Mouse (Mus musculus) R1 (cell line): ENCODE measurements around the gene Clcc1.

Experiments used
- DNase-seq: peaks from one replicate; pipeline ENCODE4 v3.0.0-alpha.2; 2018; ENCODE audit warnings: low read depth, low spot score

Gene Clcc1

GRCm38 (mm10) chr3:108701256-108701655, 47.5 kb downstream of the Clcc1 start:
- DNase-seq, result peak; percentile 39

DNA sequence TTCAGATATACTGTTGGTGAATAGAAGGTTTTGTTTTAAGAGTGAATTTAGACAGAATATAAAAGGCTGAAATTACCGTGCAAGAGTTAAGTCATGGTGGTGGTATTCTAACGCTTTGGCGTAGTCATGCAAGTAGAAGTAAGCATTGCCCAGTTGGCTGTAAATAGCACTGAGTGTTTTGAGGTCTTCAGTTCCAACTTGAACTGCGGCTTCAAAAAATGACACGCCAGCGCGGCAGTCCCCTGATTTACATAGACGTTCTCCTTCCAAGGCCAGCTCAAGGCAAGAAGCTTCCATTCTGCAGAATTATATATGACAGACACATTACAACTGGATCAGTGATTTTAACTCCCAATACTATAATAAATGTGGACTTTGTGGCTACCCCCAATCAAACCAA, 49.1 kb downstream of the Clcc1 start:
- no peak for DNase-seq

DNA sequence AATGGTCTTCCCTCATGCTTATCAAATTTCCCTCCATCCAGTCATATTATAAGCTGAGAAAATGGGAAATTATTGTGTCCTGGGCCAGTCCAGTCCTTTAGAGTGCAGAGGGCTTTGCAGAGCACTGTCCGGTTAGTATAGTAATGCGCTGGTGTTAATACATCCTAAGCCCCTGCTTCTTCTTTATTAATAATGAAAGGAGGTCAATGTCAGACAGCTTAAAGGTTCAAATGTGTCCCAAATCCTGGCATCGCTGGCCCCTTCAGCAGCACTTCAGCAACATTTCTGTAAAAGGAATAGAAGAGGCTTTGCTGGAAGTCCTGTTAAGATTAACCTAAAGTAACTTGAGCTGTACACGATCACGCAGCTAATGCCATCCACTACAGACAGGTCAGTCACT, 57.6 kb downstream of the Clcc1 start:
- no peak for DNase-seq

- DNase-seq, result peak; percentile 39
Observed at GRCm38 (mm10) chr3:108713065-108713675, 59.5 kb downstream of the Clcc1 start.

DNA sequence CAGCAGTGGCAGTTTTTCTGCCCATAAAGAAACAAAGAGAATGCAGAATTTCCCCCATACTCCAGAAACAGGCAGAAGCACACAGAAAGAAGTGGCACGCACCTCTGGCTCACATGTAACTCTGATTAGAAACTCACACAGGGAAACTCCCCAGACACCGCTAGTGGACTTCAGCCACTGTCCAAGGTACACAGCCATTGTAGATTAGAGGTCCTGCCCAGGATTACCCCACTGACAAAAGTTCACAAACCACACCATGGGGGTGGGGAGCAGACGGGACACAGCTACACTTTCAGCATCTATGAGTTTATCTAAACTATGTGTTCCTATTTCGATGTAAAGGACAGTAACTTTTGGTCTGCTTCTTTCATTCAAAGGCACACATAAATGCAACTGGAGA, 61.1 kb downstream of the Clcc1 start:
- no peak for DNase-seq

GRCm38 (mm10) chr3:108717896-108718502, 64.3 kb downstream of the Clcc1 start:
- DNase-seq, result no peak

GRCm38 (mm10) chr3:108719357-108719756, 65.6 kb downstream of the Clcc1 start:
- no peak for DNase-seq

DNA sequence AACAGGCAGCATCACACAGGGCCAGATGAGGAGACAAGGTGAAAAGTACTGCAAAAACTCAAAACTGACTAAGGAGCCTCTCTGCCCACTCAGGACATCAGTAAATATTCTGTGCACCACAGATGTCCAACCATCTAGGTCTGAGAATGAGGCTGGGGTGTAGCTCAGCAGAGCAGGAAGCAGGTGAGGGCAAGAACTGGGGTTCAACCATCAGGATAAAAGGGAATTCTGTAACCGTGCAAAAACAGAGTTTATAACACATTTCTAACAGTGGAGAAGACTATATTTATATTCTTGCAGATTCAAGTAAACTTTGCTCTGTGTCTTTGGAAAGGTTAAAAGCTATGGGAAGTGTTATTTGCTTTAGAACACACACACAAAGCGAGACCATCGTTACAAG, 66.0 kb downstream of the Clcc1 start:
- DNase-seq, result no peak

- DNase-seq, result peak; percentile 70
Observed at GRCm38 (mm10) chr3:108721076-108721991, 67.6 kb downstream of the Clcc1 start.

GRCm38 (mm10) chr3:108722036-108722872, 68.5 kb downstream of the Clcc1 start, which contains the start of gene Gpsm2:
Gpsm2 (minus strand) TSS chr3:108722309.
- DNase-seq, result peak; percentile 97

GRCm38 (mm10) chr3:108726413-108726812, 72.7 kb downstream of the Clcc1 start:
- DNase-seq, result no peak

- no peak for DNase-seq
Observed at GRCm38 (mm10) chr3:108727344-108727743, 73.6 kb downstream of the Clcc1 start.

- DNase-seq, result no peak
Observed at GRCm38 (mm10) chr3:108727776-108728175, 74.1 kb downstream of the Clcc1 start.
